Mouse (Mus musculus) embryonic fibroblast, embryonic 13.5 days (primary cell): ENCODE measurements around the gene Gm3880. TPM values are rescaled to one million over a fixed set of nuclear protein-coding genes. Genes with fewer than 3 reads are reported as not detected.
"Not testable (repeated sequence)": the region's sequence is repeated elsewhere in the genome, so short reads cannot be mapped to it uniquely, and the experiment has no call there.

Source experiments
- H3K27ac ChIP-seq: 2 replicates; pipeline ENCODE4 v1.5.1; 2012; ENCODE audit warnings: low read length, control low read depth, inconsistent platforms; ENCODE audit not compliant: insufficient read depth
- H3K4me1 ChIP-seq: 2 replicates; pipeline ENCODE4 v1.6.1; 2011; ENCODE audit warnings: low read length; ENCODE audit not compliant: control insufficient read depth, insufficient read depth
- H3K4me3 ChIP-seq: 2 replicates; pipeline ENCODE4 v1.5.1; 2011; ENCODE audit warnings: mild to moderate bottlenecking, control low read depth, low read length; ENCODE audit not compliant: insufficient read depth
- CTCF ChIP-seq: IDR thresholded peaks from 2 replicates; pipeline ENCODE4 v1.5.1; 2011; ENCODE audit warnings: mild to moderate bottlenecking, control low read depth, low read length, moderate library complexity, borderline replicate concordance; ENCODE audit not compliant: insufficient read depth
- POLR2A ChIP-seq: IDR thresholded peaks from 2 replicates; pipeline ENCODE4 v1.6.1; 2011; ENCODE audit warnings: low read depth, mild to moderate bottlenecking, control low read depth, low read length, moderate library complexity
- polyA plus RNA-seq: library from polyadenylated mRNA; stranded (reverse); fragments of >200 nt; gene quantifications from 2 replicates; pipeline ENCODE4 v1.2.4, GENCODE M21; 2011; ENCODE audit warnings: low read depth; ENCODE audit not compliant: missing spikeins, insufficient read length

Gm3880 gene
- not detected in 2 replicates for polyA plus RNA-seq

DNA sequence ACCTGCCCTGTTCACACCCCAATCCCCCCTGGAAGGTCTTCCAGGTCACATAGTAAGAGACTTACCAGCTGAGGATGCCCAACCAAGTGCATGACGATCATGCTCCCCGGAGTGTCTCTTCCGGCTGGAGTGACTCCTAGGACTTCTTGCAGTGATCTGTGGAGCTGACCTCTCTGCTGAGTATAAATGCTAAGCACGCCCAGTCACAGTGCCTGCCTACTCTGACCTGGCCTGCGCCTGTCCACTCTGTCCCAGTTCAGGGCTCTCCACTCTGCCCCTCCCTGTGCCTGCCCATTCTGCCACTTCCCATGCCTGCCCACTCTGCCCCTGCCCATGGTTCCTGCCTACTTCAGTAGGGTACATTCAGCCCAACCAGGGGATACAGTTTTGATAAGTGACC, at the start of gene Gm3880:
TSS of gene Gm3880 (minus strand) at position 101 of the 400 bp plus-strand sequence.
- not testable (repeated sequence) for H3K4me3 ChIP-seq, H3K4me1 ChIP-seq, H3K27ac ChIP-seq

DNA sequence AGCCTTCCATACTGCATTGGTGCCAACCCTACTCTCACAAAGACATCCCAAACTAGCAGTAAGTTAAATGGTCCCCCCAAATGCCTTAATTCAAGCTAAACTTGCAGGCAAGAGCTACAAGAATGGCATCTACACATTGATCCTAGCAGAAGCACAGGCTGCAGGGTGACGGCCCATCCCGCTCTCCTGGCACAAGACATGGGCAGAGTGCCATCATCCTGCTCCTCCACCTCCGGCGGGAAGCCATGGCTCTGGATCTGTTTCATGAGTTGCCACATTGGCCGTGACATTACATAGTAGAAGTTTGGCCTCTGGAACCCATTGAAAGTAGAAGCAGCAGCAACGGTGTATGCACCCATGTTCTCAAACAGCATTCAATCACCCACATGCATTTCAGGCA, 37.5 kb upstream of the Gm3880 start:
- not testable (repeated sequence) for H3K27ac ChIP-seq, H3K4me1 ChIP-seq

DNA sequence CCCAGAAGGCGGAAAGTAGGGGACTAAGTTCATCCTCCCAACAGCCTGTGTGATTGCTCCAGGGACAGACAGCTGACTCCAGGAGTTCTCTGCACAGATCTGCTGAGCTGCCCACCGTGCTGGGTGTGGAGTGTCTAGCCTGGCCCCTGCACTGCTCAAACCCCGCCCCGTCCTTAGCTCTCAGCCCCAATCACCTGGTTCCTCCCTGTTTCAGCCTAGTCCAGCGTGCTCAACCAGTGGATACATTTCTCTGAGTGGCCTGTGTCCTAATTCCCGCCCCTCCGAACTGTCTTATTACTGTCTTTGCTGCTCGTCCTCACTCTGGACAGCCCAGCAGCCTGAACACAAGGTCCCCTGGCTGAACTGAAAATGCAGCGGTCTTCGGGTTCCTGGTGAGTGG, 20.8 kb upstream of the Gm3880 start, which contains the start of the genes Gm9112 and Dmrtc1b:
TSS of gene Gm9112 (minus strand) at position 101 of the 400 bp plus-strand sequence.
TSS of gene Dmrtc1b (plus strand) at position 331 of the 400 bp plus-strand sequence.
- not testable (repeated sequence) for H3K4me3 ChIP-seq, H3K4me1 ChIP-seq, H3K27ac ChIP-seq

More for the DNA sequence above, 37.5 kb upstream of the Gm3880 start:
- not testable (repeated sequence) for H3K4me3 ChIP-seq

DNA sequence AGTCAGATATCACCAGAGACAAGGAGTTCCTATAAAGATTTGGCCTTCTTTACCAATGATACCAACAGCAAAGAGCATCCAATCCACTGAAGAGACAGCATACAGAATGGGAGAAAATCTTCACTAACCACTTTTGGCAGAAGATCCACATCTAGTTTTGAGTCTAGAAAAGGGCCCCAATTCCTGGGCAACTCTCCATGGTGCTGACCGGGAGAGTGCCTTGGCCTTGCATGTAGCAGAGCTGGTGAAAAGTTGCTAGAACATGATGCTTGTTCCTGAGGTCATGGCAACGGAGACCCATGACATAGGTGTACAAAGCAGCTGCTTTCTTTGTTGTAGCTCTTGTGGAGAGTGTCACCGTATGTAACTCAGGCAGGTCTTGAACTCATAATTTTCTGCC, 13.9 kb upstream of the Gm3880 start:
- not testable (repeated sequence) for H3K4me3 ChIP-seq, H3K4me1 ChIP-seq, H3K27ac ChIP-seq

DNA sequence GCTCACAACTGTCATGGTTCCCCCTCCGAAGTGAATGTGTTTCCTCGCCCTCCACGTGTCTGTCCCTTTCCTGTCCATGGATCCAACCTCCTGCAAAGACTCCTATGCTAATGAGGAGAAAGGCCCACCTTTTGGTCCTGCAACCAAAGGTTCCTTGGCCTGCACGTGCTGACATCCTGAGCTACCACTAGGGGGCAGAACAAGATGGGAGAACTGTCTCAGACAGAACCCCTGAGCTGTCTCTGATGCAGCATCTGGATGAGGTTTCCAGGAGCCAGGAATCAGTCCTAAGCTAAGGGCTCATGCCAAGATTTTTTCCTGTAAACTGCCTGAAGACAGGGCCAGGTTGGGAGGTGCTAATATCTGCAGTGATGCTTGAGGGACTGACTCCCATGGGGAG, 2.5 kb upstream of the Gm3880 start:
- not testable (repeated sequence) for H3K27ac ChIP-seq, H3K4me3 ChIP-seq, H3K4me1 ChIP-seq

DNA sequence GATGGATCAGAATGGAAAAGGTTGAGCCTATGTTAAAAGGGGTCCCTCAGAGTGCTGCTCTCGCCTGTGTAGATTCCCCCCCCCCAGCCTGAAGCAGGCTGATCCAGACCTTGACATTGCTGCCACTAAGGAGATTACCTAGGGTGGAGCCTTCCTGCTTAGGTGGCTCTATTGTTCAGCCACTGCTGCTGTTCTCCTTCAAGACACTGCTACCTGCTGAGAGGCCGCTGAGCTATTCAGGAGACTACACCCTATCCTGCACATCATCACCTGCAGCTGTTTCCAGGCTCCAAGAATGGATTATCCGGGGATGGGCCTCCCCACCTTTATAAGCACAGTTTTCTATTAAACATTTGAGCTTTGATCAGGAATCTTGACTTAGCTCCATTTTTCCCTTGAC, 2.1 kb downstream of the Gm3880 start:
- H3K4me1 ChIP-seq, H3K4me3 ChIP-seq, H3K27ac ChIP-seq: not testable (repeated sequence)

DNA sequence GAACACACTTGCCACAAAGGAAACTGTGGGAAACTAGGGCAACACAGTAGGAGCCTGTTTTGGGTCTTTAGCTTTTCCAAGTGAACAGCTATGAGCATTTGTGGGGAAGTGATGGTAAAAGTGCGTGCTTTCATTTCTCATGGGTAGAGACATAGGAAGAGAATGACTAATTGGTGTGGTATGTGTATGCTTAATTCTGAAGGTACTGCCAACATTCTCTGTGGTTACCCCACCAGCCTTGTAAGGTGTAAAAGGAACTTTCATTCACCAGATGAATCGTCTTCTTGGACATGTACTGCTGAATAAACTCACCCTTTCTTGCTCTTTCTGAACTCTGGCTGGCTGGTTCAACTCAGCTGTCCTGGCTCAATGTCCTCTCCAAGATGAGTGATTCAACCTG, 20.1 kb downstream of the Gm3880 start:
- TF ChIP-seq CTCF = no peak
- TF ChIP-seq POLR2A = no peak
- H3K27ac ChIP-seq = no peak overlapping the region

DNA sequence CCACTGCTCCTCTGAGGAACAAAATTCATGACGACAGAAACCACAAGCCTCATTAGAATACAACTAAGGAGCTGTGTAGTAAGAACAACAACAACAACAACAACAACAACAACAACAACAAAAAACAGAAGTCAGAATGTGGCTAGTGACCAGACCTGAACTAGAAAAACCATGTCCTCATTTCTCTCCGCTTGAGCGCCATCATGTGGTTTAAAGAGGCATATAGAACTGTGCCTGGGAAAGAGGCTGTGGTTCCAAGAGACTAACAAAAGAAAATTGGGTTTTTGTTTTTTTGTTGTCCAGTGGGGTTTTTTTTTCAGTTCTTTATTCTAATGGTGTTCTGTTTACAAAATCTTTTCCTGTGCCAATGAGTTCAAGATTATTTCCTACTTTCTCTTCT, 26.1 kb downstream of the Gm3880 start:
- no peak overlapping the region for H3K27ac ChIP-seq
- no peaks in the 10 kb centered on the region for H3K4me1 ChIP-seq
- no peak overlapping the region for H3K4me3 ChIP-seq
- TF ChIP-seq POLR2A (no peak), CTCF (no peak)

More for the DNA sequence above, 20.1 kb downstream of the Gm3880 start:
- no peak overlapping the region for H3K4me3 ChIP-seq
- H3K4me1 ChIP-seq = no peaks in the 10 kb centered on the region

DNA sequence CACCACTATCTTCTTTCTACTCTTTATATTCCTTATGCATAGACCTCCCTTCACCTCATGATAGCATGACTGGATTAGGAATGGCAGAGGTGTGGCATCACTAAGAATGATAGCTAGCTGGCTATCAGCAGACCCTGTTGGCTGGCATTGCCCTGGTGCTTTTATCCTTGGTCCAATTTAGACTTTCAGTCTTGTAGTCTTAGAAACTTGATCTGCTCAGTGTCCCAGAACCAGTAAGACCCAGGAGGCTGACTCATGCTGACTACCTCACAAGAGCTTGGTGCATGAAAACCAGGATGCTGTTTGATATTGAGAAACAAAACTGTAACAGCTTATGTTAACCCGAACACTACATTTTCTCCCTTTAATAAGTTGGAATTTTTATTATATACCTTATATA, 41.1 kb downstream of the Gm3880 start:
- Histone ChIP-seq H3K4me3 (no peak overlapping the region), H3K27ac (no peak overlapping the region), H3K4me1 (no peaks in the 10 kb centered on the region)
- TF ChIP-seq CTCF = no peak
- TF ChIP-seq POLR2A = no peak

DNA sequence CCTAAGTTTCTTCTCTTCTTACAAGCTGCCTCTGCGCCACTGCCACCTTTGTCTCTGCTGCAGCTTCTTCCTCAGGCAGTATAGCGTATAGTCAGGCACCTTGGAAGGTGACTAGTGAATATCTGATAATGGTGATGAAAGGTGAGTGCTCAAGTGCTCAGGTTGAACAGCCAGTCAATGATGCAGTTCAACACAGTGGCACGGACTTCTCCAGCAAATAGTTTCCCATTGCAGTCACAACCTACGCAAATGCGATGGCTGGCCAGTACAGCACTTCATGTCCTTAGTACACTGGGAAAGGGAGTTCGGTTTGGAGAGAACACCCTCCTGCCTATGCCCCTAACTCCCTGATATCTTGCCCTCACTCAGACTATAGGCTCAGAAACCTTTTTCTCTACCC, 41.6 kb downstream of the Gm3880 start:
- H3K4me3 ChIP-seq = no peak overlapping the region

DNA sequence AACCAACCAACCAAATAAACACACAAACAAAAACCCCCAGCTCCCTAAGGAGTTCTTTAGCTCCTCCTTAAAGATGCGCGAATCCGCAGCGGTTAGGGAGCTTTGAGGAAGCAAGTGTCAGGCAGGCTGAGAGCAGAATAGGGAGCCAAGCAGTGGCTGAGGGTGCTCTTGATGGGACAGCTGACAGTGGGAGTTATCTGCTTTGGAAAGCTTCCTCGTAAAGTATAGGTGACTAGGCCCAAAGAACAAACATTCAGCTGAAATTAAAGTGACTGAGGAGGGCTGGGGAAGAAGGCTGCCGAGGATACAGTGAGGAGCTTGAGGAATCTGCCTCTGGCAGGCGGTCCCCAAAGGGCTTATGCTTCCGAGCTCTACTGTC, 42.2 kb downstream of the Gm3880 start:
- Histone ChIP-seq H3K27ac (no peak overlapping the region), H3K4me3 (peak overlapping the region; percentile 94)
- TF ChIP-seq POLR2A (no peak; the same call in 1 of the 2 replicates), CTCF (no peak)

More for the DNA sequence above, 41.6 kb downstream of the Gm3880 start:
- Histone ChIP-seq H3K27ac (no peak overlapping the region), H3K4me1 (no peaks in the 10 kb centered on the region)
- TF ChIP-seq CTCF (no peak), POLR2A (no peak)

More for the DNA sequence above, 42.2 kb downstream of the Gm3880 start:
- no peaks in the 10 kb centered on the region for H3K4me1 ChIP-seq
